Mouse (Mus musculus) spleen, postnatal 10 days (tissue): ENCODE results near the gene Sec23a.
"Not testable (repeated sequence)": the region's sequence is repeated elsewhere in the genome, so short reads cannot be mapped to it uniquely, and the experiment has no call there.

Experiments used
- DNase-seq, 2 experiments: peaks; one replicate each; pipeline ENCODE4 v3.0.0; 2021 to 2022; ENCODE audit warnings: low spot score in 2 of 2

Gene Sec23a

DNA sequence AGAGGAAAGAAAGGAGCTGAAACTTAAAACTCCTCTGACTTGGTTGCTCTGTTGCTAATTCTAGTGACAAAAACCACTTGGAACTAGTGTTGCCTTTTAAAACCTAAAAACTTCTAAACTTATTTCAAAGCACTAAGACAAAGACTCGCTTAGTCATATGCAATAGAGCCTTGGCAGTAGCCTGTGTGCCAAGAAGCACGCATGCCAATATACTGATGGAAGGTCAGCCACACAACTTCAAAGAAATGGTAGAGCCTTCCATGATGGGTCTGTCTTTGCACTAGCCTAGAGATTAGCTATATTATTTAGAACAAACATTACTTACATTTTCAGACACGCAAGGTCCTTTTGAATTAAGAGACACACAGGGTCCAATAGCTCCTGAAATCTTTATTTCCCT, 26.1 kb downstream of the Sec23a start:
- DNase-seq = no peak

DNA sequence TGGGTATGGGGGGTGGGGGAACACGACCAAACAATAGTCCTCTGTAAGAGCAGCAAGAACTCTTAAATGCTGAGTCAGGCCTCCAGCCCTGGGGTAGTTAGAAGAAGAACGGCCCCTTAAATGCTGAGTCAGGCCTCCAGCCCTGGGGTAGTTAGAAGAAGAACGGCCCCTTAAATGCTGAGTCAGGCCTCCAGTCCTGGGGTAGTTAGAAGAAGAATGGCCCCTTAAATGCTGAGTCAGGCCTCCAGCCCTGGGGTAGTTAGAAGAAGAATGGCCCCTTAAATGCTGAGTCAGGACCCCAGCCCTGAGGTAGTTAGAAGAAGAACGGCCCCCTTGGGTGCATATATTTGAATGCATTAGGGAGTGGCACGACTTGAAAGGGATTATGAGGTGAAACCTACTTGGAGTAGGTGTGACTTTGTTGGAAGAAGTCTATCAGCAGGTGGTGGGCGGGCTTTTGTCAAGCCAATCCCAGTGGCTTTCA, 30.6 kb downstream of the Sec23a start:
- DNase-seq = not testable (repeated sequence)

GRCm38 (mm10) chr12:58976966-58977365, 34.9 kb downstream of the Sec23a start:
- peak in 1 of 2 experiments; percentile 20 for DNase-seq

DNA sequence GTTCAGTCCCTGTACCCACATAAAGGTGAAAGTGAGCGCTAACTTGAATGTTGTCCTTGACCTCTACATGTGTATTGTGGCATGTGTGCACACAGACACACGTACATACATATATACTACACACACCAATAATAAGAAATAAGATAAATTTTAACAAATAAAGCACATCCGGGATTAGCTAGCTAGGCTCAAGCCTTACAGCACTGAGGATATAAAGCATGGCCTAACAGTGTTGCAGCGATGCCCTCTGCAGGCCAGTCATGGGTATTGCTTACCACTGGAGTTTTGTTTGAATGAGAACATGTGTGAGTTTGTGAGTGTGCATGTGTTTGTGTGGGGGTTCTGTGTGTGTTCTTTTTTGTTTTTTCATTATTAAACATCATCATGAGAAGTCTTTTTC, 47.2 kb downstream of the Sec23a start:
- DNase-seq = peak in 1 of 2 experiments; percentile 27

DNA sequence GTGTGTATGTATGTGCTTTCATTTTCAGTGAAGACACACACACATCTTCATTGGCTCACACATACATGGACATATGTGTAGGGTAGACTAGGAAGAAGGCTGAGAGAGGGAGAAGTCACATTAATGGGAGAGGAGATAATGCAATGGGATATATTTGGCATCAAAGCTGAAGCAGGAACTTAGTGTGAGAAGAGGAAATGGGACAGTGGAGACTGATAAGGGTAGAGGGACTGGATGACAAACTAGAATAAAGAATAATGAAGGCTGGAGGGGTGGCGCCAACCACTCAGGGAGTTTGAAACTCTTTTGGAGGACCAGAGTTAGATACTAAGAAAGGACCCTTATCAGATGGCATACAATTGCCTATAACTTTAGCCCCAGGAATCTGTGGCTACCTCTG, 51.0 kb downstream of the Sec23a start:
- no peak for DNase-seq

- no peak for DNase-seq
Observed at GRCm38 (mm10) chr12:58956624-58957023, 55.2 kb downstream of the Sec23a start.

- DNase-seq = no peak
Observed at GRCm38 (mm10) chr12:58956162-58956561, 55.7 kb downstream of the Sec23a start.

DNA sequence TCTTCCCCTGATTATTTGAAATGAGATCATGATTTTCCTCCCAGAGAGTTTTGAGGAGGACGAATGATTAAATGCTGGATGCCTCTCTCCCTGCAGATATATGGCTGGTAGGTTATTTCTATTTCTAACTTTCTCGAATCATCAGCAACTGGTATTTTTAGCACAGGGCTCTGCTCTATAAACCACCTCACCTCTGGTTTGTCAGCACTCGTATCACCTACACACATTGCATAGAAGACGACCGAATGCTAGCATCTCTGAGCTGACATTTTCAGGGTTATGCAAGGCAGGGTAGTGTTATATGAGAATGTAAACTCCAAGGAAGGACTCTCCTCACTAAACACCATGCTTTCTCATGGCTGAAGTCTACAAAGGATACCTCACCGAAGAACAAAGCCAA, 63.9 kb downstream of the Sec23a start:
- no peak for DNase-seq

DNA sequence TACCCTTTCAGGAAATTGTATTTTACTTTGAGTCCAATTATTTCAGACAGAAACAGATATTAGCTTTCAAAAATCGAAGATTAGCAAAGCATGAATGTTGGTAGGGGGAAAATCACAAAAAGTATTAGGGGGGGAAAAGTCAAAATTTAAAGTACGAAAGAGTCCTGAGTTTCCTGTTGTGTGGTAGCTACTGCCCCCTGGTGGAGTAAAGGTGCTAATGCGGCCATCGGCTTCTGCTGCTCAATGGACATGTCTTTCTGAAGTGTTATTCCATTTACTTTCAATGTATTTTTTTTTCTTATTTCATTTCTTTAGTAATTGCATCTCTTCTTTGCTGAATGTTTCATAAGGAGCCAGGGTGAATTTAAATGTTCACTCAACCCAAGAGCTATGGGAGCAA, 64.6 kb downstream of the Sec23a start:
- peak; percentile 10 to 61 for DNase-seq

DNA sequence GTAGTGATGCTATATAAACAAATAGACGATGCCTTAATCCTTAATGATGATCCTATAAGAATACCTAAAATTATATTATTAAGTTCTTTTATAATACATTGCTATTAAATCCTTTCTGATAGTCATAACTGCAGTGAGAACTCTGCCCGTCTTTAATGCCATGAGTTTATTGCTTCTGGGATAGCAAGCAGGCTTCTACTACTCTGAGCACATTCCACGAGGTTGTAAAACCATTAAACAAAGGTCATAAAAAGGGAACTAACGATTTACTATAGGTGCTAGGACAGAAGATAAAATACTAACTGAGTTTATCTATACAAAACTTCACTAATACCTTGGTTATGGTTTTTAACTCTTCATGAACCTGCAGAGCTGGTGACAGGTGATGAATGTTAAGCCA, 69.3 kb downstream of the Sec23a start:
- DNase-seq = no peak

- DNase-seq = no peak
Observed at GRCm38 (mm10) chr12:58934580-58934979, 77.2 kb downstream of the Sec23a start.

- DNase-seq = no peak
Observed at GRCm38 (mm10) chr12:58924996-58925395, 86.8 kb downstream of the Sec23a start.

DNA sequence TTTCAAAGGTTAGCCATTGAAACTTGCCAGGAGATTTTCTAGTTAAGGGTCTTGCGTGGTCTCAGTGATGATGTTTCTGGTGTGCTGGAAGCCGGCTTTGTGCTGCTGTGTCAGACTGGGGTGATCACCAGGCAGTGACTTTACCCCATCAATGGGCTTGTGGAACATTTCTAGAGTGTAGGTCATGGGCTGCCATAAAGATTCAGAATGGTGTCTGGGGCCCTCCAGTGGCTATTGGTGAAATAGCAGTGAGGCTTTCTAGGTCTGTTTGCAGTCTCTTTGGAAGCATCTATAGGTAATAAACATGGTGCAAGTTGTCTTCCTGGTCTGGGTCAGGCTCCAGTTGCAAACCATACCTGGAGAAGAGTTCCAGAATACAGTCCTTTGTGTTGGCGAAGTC, 87.8 kb downstream of the Sec23a start:
- DNase-seq = peak in 1 of 2 experiments; percentile 35

GRCm38 (mm10) chr12:58920775-58921174, 91.0 kb downstream of the Sec23a start:
- no peak for DNase-seq

GRCm38 (mm10) chr12:58919516-58919915, 92.3 kb downstream of the Sec23a start:
- DNase-seq = peak in 1 of 2 experiments; percentile 21

DNA sequence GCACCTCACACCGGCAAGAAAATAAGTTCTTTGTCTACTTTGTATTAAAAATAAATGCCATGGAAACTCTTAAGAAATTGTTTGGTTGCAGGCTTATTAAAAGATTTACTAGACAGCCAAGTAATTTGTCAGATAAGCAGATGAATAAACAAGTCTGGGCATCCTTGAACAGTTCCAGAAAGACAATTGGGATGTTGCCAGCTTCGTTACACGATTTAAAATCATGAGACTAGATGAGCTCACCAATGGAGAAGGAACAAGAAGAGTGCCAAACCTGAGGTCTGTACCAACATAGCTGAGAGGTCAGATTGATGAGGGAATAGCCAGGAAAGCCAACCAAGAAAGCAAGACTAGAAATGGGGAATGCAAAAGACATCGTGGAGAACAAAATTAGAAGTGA, 102.0 kb downstream of the Sec23a start:
- no peak for DNase-seq
